Mouse (Mus musculus) E14TG2a.4 (cell line): Measurements from ENCODE around the gene Ccni.

ENCODE experiments used
- H3K27me3 ChIP-seq: 2 replicates; pipeline ENCODE4 v1.6.1; 2014; ENCODE audit warnings: low read length, control low read depth; ENCODE audit not compliant: insufficient read depth
- H3K36me3 ChIP-seq: 2 replicates; pipeline ENCODE4 v1.6.1; 2014; ENCODE audit warnings: low read length, control low read depth; ENCODE audit not compliant: insufficient read depth
- H3K4me1 ChIP-seq: replicated peaks from 2 replicates; pipeline ENCODE4 v1.6.1; 2014; ENCODE audit warnings: low read depth, low read length, control low read depth
- H3K4me3 ChIP-seq: replicated peaks from 2 replicates; pipeline ENCODE4 v1.5.1; 2014; ENCODE audit warnings: mild to moderate bottlenecking, low read length
- H3K9me3 ChIP-seq: 2 replicates; pipeline ENCODE4 v1.6.1; 2014; ENCODE audit warnings: low read length, control low read depth
- CTCF ChIP-seq: conservative IDR thresholded peaks from 2 replicates; pipeline ENCODE4 v1.5.1; 2014; ENCODE audit warnings: low read length
- NANOG ChIP-seq: IDR thresholded peaks from 2 replicates; pipeline ENCODE4 v1.6.1; 2014; ENCODE audit warnings: borderline replicate concordance, low read length, mixed read lengths
- POU5F1 ChIP-seq: IDR thresholded peaks from 2 replicates; pipeline ENCODE4 v1.6.1; 2014; ENCODE audit warnings: low read length, borderline replicate concordance

Ccni gene

GRCm38 (mm10) chr5:93139350-93139749, 66.9 kb downstream of the Ccni start:
- no peaks in the 10 kb centered on the region for H3K9me3 ChIP-seq
- no peak for TF ChIP-seq POU5F1
- TF ChIP-seq CTCF = no peak
- TF ChIP-seq NANOG = no peak
- H3K36me3 ChIP-seq = peaks cover 64% of the 10 kb centered on the region
- peaks cover 25% of the 10 kb centered on the region for H3K4me1 ChIP-seq
- H3K27me3 ChIP-seq = no peaks in the 10 kb centered on the region
- no peak overlapping the region for H3K4me3 ChIP-seq

DNA sequence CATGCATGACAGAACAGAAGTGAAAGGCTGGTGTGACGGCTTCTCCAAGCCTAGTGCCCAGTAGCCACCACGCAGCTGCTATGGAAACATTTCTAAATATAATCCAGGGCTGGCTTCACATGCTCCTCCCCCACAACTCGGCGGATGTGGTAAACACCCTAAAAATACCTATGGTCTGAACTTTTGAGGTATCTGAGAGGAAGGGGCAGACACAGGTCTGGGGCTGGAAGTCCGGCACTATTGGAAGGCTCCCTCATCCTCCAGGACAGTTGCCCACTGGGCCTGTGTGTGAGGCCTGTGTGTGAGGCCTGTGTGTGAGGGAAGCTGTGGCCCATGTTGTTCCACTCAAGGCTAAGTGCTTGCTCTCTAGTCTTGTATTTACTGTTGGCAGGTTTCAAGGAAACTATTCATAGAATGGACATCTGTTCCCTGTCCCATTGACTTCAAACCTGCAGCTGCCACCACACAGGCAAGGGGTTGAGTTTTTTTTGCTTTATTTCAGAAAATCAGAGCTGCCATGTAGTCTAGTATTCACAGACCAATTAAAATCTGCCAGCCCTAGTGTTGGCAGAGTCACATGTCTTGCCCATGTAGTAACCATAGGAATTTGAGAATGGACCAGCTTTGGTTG, 69.2 kb downstream of the Ccni start:
- Histone ChIP-seq H3K36me3 (peaks cover 61% of the 10 kb centered on the region), H3K27me3 (no peaks in the 10 kb centered on the region), H3K4me3 (no peak overlapping the region), H3K9me3 (no peaks in the 10 kb centered on the region), H3K4me1 (peaks cover 46% of the 10 kb centered on the region)
- no peak for TF ChIP-seq CTCF
- TF ChIP-seq NANOG = no peak
- TF ChIP-seq POU5F1 = no peak

- no peaks in the 10 kb centered on the region for H3K9me3 ChIP-seq
- no peak overlapping the region for H3K4me3 ChIP-seq
- H3K4me1 ChIP-seq = peaks cover 57% of the 10 kb centered on the region
- no peaks in the 10 kb centered on the region for H3K27me3 ChIP-seq
- TF ChIP-seq CTCF = no peak
- TF ChIP-seq NANOG = no peak
- TF ChIP-seq POU5F1 = no peak
- H3K36me3 ChIP-seq = peaks cover 53% of the 10 kb centered on the region
Measured at GRCm38 (mm10) chr5:93135368-93136107, 70.8 kb downstream of the Ccni start.

DNA sequence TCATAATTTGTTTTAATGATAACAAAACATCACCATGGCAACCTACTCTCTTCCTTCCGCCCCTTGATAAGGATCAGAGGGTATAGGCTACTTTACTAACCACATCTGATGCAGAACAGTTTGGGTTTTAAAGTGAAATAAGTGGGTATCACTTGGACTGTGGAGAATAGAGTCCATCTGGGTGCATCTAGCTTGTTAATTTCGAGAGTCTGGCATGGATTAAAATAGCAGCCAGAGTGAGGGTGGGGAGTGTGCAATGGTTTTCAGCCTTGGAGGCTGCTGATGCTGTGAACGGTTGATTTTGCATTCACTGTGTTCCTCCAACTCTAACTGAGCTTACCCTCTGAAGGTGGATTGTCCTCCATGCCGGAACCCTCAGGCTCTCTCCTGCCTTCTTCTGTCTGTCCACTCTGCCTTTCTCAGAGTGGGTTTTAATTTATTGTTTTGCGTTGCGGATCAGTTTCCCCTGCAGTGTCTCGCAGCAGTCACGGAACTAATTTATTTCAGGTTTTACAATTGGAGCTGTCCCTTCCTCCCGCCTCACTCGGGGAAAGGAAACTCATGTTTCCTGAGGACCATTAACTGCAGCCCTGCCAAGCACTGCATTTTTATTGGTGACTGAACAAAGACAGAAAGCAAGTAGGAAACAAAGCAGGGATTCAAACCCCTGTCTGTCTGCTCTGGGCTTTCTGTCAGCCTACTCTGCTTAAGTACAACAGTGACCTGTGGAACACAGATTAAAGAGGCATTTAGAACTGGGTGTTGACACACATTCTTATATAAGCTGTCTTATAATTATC, 72.7 kb downstream of the Ccni start:
- peaks cover 38% of the 10 kb centered on the region for H3K36me3 ChIP-seq
- TF ChIP-seq NANOG (no peak), CTCF (no peak), POU5F1 (no peak)
- no peaks in the 10 kb centered on the region for H3K9me3 ChIP-seq
- H3K4me3 ChIP-seq = no peak overlapping the region
- peaks cover 72% of the 10 kb centered on the region for H3K4me1 ChIP-seq
- H3K27me3 ChIP-seq = no peaks in the 10 kb centered on the region
